Mouse (Mus musculus) thymus, adult 2 months (tissue): ENCODE data around the gene Fbxo39.

Experiments
- CTCF ChIP-seq: fragments of 200-500 bp; IDR thresholded peaks from 2 replicates; pipeline ENCODE4 v1.5.1; 2012; ENCODE audit warnings: mild to moderate bottlenecking, control low read depth, low read length, moderate library complexity, borderline replicate concordance; ENCODE audit not compliant: control insufficient read depth, poor library complexity, insufficient read depth; ENCODE audit errors: extremely low read depth
- POLR2A ChIP-seq: fragments of 200-500 bp; IDR thresholded peaks from 2 replicates; pipeline ENCODE4 v1.6.1; 2012; ENCODE audit warnings: mild to moderate bottlenecking, low read length, control low read depth, moderate library complexity; ENCODE audit not compliant: control insufficient read depth, poor library complexity, insufficient read depth; ENCODE audit errors: extremely low read depth

DNA sequence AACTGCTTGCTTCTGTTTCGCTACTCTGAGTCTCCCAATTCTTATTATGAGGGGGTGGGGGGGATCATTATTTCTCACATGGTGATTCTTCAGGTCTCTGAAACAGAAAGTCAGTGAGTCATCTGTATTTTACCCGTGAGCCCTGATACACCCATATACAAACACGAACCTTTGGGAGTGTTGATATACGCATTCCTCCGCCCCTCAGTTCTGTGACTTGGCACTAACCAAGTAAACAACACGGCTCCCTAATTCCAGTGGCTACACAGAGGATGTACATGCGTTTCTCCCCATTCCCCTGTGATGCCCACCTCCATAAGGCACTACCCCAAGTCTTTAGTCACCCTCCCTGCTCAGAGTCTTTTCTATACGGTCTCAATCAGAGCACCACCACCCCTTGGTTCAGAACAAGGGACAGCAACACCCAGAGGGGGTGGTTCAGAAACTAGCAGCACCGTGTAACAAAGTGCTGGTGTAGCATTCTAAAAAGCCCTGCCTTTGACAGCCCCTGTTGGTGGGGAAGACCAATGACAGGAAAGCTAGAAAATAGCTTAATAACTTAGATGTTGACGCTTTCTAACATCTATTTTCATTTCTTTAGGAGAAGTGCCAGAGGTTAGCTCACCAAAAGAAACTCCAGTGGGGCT lies 2.8 kb upstream of the Fbxo39 start:
- TF ChIP-seq POLR2A = no peak
- TF ChIP-seq CTCF = no peak
